Mouse (Mus musculus): ENCODE measurements around the gene Slc6a2.

The Slc6a2 gene

DNA sequence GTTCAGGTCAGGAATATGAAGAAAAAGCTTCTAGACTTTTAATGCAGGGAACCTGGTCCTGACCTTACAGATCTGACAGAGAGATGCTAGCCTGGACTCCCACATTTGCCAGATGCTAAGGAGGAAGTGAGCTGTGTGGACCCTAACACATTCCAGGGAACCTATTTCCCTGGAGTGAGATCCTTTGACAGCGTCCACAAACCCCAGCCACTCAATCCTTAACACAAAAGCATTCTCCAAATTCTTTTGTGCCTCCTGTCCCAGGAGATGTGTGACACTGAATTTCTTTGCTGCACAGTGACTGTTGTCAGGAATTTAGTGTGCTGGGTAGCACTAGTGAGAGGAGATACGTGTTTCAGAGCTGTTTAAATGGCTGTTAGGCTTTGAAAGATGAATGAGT is 79.0 kb downstream of the Slc6a2 start:
- DNase-seq (ENCODE audit: low read depth): no peak

- DNase-seq (ENCODE audit: low read depth): no peak
Observed at GRCm38 (mm10) chr8:93040256-93040655, 80.4 kb downstream of the Slc6a2 start.

DNA sequence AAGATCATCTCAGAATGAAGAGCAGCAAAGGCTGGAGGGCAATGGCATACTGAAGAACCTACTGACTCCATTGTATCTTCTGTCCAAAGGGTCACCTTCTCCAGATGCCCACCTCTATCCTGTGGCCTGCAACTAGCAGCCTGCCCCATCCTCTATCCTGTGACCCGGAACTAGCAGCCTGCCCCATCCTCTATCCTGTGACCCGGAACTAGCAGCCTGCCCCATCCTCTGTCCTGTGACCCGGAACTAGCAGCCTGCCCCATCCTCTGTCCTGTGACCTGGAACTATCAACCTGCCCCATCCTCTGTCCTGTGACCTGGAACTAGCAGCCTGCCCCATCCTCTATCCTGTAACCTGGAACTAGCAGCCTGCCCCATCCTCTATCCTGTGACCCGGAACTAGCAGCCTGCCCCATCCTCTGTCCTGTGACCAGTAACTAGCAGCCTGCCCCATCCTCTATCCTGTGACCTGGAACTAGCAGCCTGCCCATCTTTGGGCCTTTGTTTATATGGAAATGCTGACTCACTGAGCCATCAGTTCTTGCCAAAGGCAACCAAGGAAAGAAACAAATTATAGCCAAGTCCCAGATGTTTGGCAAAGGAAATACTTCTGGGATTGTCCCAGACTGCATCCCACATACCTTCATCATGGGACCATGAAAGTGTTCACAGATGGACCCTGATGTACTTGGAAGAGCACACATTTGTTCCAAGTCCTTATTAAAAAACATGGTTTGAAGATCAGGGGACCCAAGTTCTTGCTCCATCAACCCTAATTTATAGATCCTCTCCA is 81.1 kb downstream of the Slc6a2 start:
- no peak for DNase-seq (ENCODE audit: low read depth)

- no peak for DNase-seq (ENCODE audit: low read depth)
Observed at GRCm38 (mm10) chr8:93043083-93043482, 83.2 kb downstream of the Slc6a2 start.

GRCm38 (mm10) chr8:93048092-93048491 is 88.2 kb downstream of the Slc6a2 start, which contains the start of gene Ces1a:
TSS of gene Ces1a (minus strand) at chr8:93048192.
- DNase-seq (ENCODE audit: low read depth): no peak

- no peak for DNase-seq (ENCODE audit: low read depth)
Observed at GRCm38 (mm10) chr8:93048510-93049416, 88.9 kb downstream of the Slc6a2 start.

Data from c-Kit-positive CD71-negative TER-119-negative erythroid progenitor cells, embryonic 14.5 days (primary cell).